Mouse (Mus musculus): Measurements from ENCODE around the gene Gpr68. TPM values are rescaled to one million over a fixed set of nuclear protein-coding genes. Genes with fewer than 3 reads are reported as not detected.

The Gpr68 gene
- total RNA-seq, 4 experiments from 2014 or later = 1.3 to 4.4 (median 2.1) TPM

DNA sequence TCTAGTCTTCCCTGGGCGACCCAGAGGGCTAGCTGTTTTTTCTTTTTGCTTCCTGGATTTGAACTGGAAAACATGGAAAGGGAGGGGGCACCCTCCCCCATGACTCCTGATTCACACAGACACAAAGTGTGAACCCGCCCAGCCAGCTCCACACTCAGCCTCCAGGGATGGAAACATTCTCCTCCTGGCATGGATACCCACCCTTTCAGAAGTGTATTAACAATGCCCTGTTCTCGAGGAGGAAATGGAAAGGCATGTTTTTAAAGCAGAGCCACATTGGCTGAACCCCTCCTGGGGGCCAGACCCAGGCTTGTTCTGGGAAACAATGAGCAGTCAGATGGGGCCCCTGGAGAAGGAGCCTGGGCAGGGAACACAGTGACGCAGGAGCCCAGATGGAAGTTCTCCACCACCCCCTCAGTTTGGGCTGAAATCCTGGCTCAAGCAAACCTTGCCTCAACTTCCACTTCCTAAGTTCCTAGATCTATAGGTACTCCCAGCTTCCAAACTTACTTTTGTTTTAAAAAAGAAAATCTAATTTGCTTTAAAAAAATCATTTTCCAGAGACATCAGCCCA, 39.9 kb downstream of the Gpr68 start:
- no peak for DNase-seq

- DNase-seq = no peak
These were observed 40.9 kb downstream of the Gpr68 start for GRCm38 (mm10) chr12:100867097-100867496.

- DNase-seq = no peak
These were observed 42.4 kb downstream of the Gpr68 start for GRCm38 (mm10) chr12:100865509-100866078.

GRCm38 (mm10) chr12:100865072-100865471, 42.9 kb downstream of the Gpr68 start:
- DNase-seq = no peak

GRCm38 (mm10) chr12:100862856-100863446, 45.0 kb downstream of the Gpr68 start:
- no peak for DNase-seq

- DNase-seq = no peak
These were observed 45.7 kb downstream of the Gpr68 start for GRCm38 (mm10) chr12:100862272-100862671.

DNA sequence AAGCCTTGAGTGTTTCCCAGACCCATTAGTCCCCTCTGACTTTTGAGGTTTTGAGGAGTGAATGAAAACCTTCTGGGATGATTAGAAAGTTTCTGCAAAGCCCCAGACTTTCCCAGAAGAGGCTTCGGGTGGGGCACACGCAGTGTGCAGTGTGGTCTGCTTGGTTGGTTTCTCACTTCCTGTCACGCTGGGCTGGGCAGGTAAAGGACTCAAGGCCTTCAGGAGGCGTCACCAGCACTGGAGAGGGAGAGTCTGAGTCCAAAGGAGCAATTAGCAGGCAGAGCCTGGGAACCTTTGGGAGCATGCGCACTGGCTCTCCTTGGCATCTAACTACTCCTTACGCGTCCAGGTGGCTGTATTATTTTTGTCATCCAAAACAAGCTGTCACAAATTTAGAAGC, 50.2 kb downstream of the Gpr68 start:
- DNase-seq = no peak

GRCm38 (mm10) chr12:100856337-100856736, 51.7 kb downstream of the Gpr68 start:
- DNase-seq = no peak

DNA sequence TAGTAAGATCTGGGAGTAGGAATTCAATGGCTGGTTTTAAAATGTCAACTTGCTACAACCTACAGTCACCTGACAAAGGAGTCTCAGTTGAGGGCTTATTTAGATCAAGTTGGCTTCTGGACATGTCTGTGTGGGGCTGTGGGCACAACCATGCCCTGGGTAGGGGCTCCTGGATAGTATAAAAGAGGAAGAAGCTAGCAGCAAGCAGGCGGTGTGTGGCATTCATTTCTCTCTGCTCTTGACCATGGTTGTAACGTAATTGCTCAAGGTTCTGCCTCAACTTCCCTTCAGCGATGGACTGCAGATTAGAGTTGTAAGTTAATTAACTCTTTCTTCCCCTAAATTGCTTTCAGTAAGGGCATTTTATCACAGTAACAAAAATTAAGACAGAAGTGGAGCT, 55.6 kb downstream of the Gpr68 start:
- DNase-seq = no peak

DNA sequence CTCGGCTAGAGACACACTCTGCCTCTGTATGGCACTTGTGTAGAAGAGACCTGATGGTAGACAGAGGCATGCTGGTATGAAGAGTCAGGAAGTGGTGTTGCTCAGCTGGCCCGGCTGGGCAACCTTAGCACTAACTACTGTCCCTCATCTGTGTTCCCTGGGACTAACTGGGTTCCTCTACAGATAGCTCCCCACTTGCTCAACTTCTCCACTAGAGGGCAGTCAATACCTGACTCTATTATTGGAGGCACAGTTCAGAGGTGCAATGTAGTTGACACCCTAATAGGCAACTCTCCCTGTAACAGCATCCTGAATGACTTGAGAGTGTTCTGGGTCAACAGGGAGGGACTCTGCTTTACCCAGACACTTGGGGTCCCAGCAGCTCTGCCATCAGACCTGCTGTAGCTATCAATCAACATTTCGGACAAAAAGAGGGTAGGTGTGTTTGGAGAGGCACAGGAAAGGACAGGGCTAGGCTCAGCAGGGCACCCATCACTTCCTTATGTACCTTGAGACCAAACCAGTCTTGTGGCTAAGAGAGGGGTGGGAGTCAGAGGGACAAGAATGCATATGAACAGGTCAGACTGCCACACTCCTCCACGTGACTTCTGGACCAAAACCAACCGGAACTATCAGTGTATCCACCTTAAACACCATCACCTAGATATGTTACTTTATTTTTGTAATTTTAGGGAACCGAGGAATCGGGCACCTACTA, 58.4 kb downstream of the Gpr68 start:
- DNase-seq = peak; percentile 15

- no peak for DNase-seq
These were observed 60.4 kb downstream of the Gpr68 start for GRCm38 (mm10) chr12:100847437-100848080.

DNA sequence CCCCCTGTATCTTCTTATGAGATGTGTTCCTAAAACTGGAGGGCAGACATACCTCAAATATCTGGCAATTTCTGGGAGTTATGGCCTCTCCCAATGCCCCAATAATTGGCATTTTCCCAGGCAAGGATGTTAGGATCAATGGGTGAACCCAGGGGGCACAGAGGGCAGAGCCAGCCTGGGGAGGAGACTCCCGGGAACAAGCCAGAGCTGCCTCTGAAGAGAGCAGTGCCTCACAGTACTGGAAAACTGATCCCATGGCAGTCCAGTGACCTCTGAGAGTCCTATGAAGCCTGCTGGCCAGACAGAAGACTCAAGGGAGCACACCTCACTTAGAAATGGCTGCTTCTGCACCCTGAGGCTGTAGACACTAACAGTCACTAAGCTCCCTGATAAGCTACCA, 61.4 kb downstream of the Gpr68 start:
- DNase-seq = no peak

- DNase-seq = no peak
These were observed 62.2 kb downstream of the Gpr68 start for GRCm38 (mm10) chr12:100845829-100846228.

GRCm38 (mm10) chr12:100844546-100844945, 63.5 kb downstream of the Gpr68 start:
- DNase-seq = no peak

GRCm38 (mm10) chr12:100843171-100843570, 64.8 kb downstream of the Gpr68 start:
- no peak for DNase-seq

DNA sequence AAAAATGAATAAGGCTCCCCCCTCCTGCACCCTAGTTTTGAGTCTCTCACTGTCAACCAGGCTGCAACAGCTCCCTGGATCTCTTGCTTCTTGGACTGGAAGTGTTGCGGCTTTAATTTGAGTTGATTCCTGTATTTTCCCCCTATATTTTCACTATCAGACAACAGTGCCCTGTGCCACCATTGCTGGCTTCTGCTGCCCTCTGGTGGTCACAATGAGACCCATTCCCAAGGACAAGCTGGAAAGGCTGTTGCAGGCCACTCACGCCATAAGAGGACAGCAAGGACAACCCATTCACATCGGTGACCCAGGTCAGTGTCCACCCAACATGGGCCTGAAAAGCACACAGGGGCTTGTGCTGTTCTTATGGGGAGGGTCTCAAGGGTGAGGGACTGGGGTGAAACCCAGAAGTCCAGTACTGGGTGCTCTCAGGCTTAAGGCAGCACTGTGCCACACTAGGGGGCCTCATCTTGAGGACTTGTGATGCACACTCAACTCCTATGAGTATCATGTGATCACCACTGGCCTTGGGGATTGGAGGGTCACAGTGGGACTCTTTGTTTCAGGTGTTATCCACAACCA, 66.7 kb downstream of the Gpr68 start:
- DNase-seq = peak; percentile 66

- no peak for DNase-seq
These were observed 68.1 kb downstream of the Gpr68 start for GRCm38 (mm10) chr12:100839926-100840325.

DNA sequence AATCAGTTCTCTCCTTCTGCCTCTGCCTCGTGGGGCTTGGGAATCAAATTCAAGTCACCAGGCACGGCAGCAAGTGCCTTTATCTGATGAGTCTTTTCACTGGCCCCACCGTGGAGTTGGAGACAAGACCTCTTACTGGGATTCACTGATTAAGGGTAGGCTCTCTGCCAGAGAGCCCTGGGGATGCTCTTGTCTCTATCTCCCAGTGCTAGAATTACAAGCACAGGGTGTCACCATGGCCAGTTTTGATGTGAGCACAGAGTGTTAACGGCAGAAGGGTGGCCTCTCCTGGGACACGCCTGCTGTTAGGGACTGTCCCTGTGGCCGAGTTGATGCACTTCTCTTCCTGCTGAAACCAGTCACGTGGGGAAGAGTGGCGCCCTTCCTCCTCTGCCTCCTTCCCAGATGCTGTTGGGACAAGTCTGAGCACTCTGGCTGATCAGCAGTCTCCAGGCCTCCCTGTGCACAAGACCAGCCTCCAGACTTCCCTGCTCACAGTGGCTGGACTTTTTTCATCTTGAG, 68.9 kb downstream of the Gpr68 start:
- no peak for DNase-seq

- no peak for DNase-seq
These were observed 70.8 kb downstream of the Gpr68 start for GRCm38 (mm10) chr12:100837208-100837607.

DNA sequence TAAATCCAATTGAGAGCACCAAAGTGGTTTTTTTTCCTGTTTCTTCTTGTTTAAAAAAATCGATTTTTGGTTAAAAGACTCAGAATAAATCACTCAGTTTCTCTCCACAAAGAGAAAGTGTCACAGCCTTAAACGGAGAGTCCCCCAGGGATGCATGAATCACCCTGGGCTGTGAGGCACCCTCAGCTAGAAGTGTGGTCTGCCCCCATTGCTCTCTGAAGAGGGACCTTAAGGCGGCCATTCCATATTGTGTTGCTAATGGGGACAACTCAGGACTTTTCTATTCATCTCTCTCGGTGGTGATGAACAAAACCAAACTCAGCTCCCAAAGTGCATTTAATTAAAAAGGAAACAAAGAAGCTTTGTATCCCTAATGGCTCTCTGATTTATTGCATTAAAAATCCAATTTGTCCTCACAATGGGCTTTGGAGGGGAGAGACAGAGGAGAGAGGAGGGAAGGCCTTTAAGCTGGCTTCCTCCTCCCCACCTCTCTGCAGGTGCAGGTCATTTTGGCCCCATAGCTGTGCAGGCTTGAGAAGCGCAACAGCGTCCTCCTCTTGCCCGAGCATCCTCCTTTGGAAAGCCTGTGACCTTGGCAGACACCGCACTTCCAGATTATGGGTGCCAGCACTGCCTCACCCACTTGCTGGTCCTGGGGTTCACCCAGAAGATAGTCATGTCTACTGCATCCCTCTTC, 76.2 kb downstream of the Gpr68 start:
- DNase-seq = no peak

DNA sequence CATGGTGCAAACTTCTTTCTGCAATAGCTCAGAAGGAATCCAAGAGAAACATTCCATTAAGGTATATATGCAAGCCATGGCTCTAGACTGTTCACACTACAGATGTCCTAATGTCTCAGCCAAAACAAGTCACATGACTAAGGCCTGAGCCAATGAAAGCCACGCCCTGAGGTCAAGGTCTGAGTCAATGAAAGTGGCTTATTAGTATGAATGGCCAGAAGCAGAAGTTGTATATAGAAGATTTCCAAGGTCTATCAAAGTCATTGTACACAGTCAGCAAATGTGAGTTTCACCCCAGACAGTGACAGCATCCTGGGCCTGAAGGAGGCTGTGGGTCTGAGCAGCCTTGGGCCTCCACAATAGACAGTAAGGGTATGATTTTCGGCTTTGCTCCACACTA, 77.0 kb downstream of the Gpr68 start:
- DNase-seq = no peak

All from adrenal gland, adult 8-10 months (tissue).